Mouse (Mus musculus): ENCODE data around the gene Rgma. TPM values are rescaled to one million over a fixed set of nuclear protein-coding genes. Genes with fewer than 3 reads are reported as not detected.

The Rgma gene
- polyA plus RNA-seq, 1 experiment from 2014 or later, result 6.6 TPM

- no peak for TF ChIP-seq CTCF (IDR thresholded peaks at IDR 0.05; ENCODE audit: low read depth)
- H3K36me3 ChIP-seq (ENCODE audit: insufficient read depth, low read length), result no peaks in the 10 kb centered on the region
- 77% methylated on average over 12 of the region's 12 CpGs for WGBS
- H3K27me3 ChIP-seq (ENCODE audit: insufficient read depth, low read length), result no peaks in the 10 kb centered on the region
- no peak for ATAC-seq (replicated peaks; ENCODE audit: low FRiP score, low read depth)
- H3K27ac ChIP-seq, result no peak overlapping the region
- H3K4me1 ChIP-seq (replicated peaks; ENCODE audit: insufficient read depth, low read length), result peaks cover 5% of the 10 kb centered on the region; the same call in 1 of the 2 replicates
- no peak overlapping the region for H3K4me3 ChIP-seq (replicated peaks; ENCODE audit: low read depth, low read length)
- no peaks in the 10 kb centered on the region for H3K9me3 ChIP-seq (replicated peaks; ENCODE audit: low read length)
- H3K9ac ChIP-seq (ENCODE audit: low read depth, low read length), result no peak overlapping the region
- DNase-seq (ENCODE audit: low spot score), result no peak
- no peak overlapping the region for H3K4me2 ChIP-seq (ENCODE audit: low read length)
Observed at GRCm38 (mm10) chr7:73330754-73331153, 44.6 kb upstream of the Rgma start.

GRCm38 (mm10) chr7:73331645-73332044 lies 43.7 kb upstream of the Rgma start:
- Histone ChIP-seq H3K4me1 (replicated peaks; ENCODE audit: insufficient read depth, low read length) (peaks cover 5% of the 10 kb centered on the region; the same call in 1 of the 2 replicates), H3K36me3 (ENCODE audit: insufficient read depth, low read length) (no peaks in the 10 kb centered on the region), H3K4me3 (replicated peaks; ENCODE audit: low read depth, low read length) (no peak overlapping the region), H3K27ac (no peak overlapping the region), H3K27me3 (ENCODE audit: insufficient read depth, low read length) (no peaks in the 10 kb centered on the region), H3K4me2 (ENCODE audit: low read length) (no peak overlapping the region), H3K9me3 (replicated peaks; ENCODE audit: low read length) (no peaks in the 10 kb centered on the region), H3K9ac (ENCODE audit: low read depth, low read length) (no peak overlapping the region)
- no peak for ATAC-seq (replicated peaks; ENCODE audit: low FRiP score, low read depth)
- no peak for TF ChIP-seq CTCF (IDR thresholded peaks at IDR 0.05; ENCODE audit: low read depth)
- no peak for DNase-seq (ENCODE audit: low spot score)
- 67% methylated on average over 7 of the region's 7 CpGs for WGBS

GRCm38 (mm10) chr7:73333398-73333988 lies 41.8 kb upstream of the Rgma start:
- peaks cover 5% of the 10 kb centered on the region; the same call in 1 of the 2 replicates for H3K4me1 ChIP-seq (replicated peaks; ENCODE audit: insufficient read depth, low read length)
- TF ChIP-seq CTCF (IDR thresholded peaks at IDR 0.05; ENCODE audit: low read depth), result no peak
- H3K9ac ChIP-seq (ENCODE audit: low read depth, low read length), result no peak overlapping the region
- no peak overlapping the region for H3K4me3 ChIP-seq (replicated peaks; ENCODE audit: low read depth, low read length)
- 50% methylated on average over 12 of the region's 12 CpGs for WGBS
- H3K36me3 ChIP-seq (ENCODE audit: insufficient read depth, low read length), result no peaks in the 10 kb centered on the region
- DNase-seq (ENCODE audit: low spot score) (peak; percentile 54), ATAC-seq (replicated peaks; ENCODE audit: low FRiP score, low read depth) (0 out of 2 replicates have a peak, but pooled peaks have one; percentile 13)
- no peak overlapping the region for H3K4me2 ChIP-seq (ENCODE audit: low read length)
- no peak overlapping the region for H3K27ac ChIP-seq
- no peaks in the 10 kb centered on the region for H3K9me3 ChIP-seq (replicated peaks; ENCODE audit: low read length)
- no peaks in the 10 kb centered on the region for H3K27me3 ChIP-seq (ENCODE audit: insufficient read depth, low read length)

GRCm38 (mm10) chr7:73334883-73335282 lies 40.4 kb upstream of the Rgma start:
- Histone ChIP-seq H3K36me3 (ENCODE audit: insufficient read depth, low read length) (no peaks in the 10 kb centered on the region), H3K4me2 (ENCODE audit: low read length) (no peak overlapping the region), H3K27ac (no peak overlapping the region), H3K27me3 (ENCODE audit: insufficient read depth, low read length) (no peaks in the 10 kb centered on the region), H3K4me3 (replicated peaks; ENCODE audit: low read depth, low read length) (no peak overlapping the region), H3K9ac (ENCODE audit: low read depth, low read length) (no peak overlapping the region), H3K4me1 (replicated peaks; ENCODE audit: insufficient read depth, low read length) (peaks cover 5% of the 10 kb centered on the region; the same call in 1 of the 2 replicates), H3K9me3 (replicated peaks; ENCODE audit: low read length) (no peaks in the 10 kb centered on the region)
- no peak for TF ChIP-seq CTCF (IDR thresholded peaks at IDR 0.05; ENCODE audit: low read depth)
- ATAC-seq (replicated peaks; ENCODE audit: low FRiP score, low read depth), result no peak
- no peak for DNase-seq (ENCODE audit: low spot score)
- WGBS, result 59% methylated on average over 7 of the region's 7 CpGs

- Histone ChIP-seq H3K4me3 (replicated peaks; ENCODE audit: low read depth, low read length) (no peak overlapping the region), H3K4me2 (ENCODE audit: low read length) (no peak overlapping the region), H3K4me1 (replicated peaks; ENCODE audit: insufficient read depth, low read length) (peaks cover 5% of the 10 kb centered on the region; the same call in 1 of the 2 replicates), H3K27ac (no peak overlapping the region), H3K27me3 (ENCODE audit: insufficient read depth, low read length) (no peaks in the 10 kb centered on the region), H3K36me3 (ENCODE audit: insufficient read depth, low read length) (no peaks in the 10 kb centered on the region), H3K9me3 (replicated peaks; ENCODE audit: low read length) (no peaks in the 10 kb centered on the region), H3K9ac (ENCODE audit: low read depth, low read length) (no peak overlapping the region)
- WGBS, result 33% methylated on average over 7 of the region's 7 CpGs
- DNase-seq (ENCODE audit: low spot score), result peak; percentile 44
- ATAC-seq (replicated peaks; ENCODE audit: low FRiP score, low read depth), result no peak
- TF ChIP-seq CTCF (IDR thresholded peaks at IDR 0.05; ENCODE audit: low read depth), result no peak
Observed at GRCm38 (mm10) chr7:73336380-73336779, 38.9 kb upstream of the Rgma start.

GRCm38 (mm10) chr7:73338353-73338752 lies 37.0 kb upstream of the Rgma start:
- ATAC-seq (replicated peaks; ENCODE audit: low FRiP score, low read depth) (no peak), DNase-seq (ENCODE audit: low spot score) (no peak)
- H3K27me3 ChIP-seq (ENCODE audit: insufficient read depth, low read length), result no peaks in the 10 kb centered on the region
- H3K4me1 ChIP-seq (replicated peaks; ENCODE audit: insufficient read depth, low read length), result no peaks in the 10 kb centered on the region
- no peak for TF ChIP-seq CTCF (IDR thresholded peaks at IDR 0.05; ENCODE audit: low read depth)
- no peak overlapping the region for H3K27ac ChIP-seq
- 91% methylated on average over 5 of the region's 5 CpGs for WGBS
- no peak overlapping the region for H3K4me3 ChIP-seq (replicated peaks; ENCODE audit: low read depth, low read length)
- no peaks in the 10 kb centered on the region for H3K9me3 ChIP-seq (replicated peaks; ENCODE audit: low read length)
- no peaks in the 10 kb centered on the region for H3K36me3 ChIP-seq (ENCODE audit: insufficient read depth, low read length)
- no peak overlapping the region for H3K9ac ChIP-seq (ENCODE audit: low read depth, low read length)
- no peak overlapping the region for H3K4me2 ChIP-seq (ENCODE audit: low read length)

GRCm38 (mm10) chr7:73343852-73344251 lies 31.5 kb upstream of the Rgma start:
- DNase-seq (ENCODE audit: low spot score) (no peak), ATAC-seq (replicated peaks; ENCODE audit: low FRiP score, low read depth) (no peak)
- TF ChIP-seq CTCF (IDR thresholded peaks at IDR 0.05; ENCODE audit: low read depth), result no peak
- 43% methylated on average over 3 of the region's 3 CpGs for WGBS
- Histone ChIP-seq H3K4me3 (replicated peaks; ENCODE audit: low read depth, low read length) (no peak overlapping the region), H3K36me3 (ENCODE audit: insufficient read depth, low read length) (no peaks in the 10 kb centered on the region), H3K27me3 (ENCODE audit: insufficient read depth, low read length) (no peaks in the 10 kb centered on the region), H3K4me1 (replicated peaks; ENCODE audit: insufficient read depth, low read length) (no peaks in the 10 kb centered on the region), H3K4me2 (ENCODE audit: low read length) (no peak overlapping the region), H3K9me3 (replicated peaks; ENCODE audit: low read length) (no peaks in the 10 kb centered on the region), H3K27ac (no peak overlapping the region), H3K9ac (ENCODE audit: low read depth, low read length) (no peak overlapping the region)
